Mouse (Mus musculus): ENCODE measurements at regions not wholly inside any gene's neighbourhood (a gene's known extent, or its start where the extent isn't known, plus 50 kb on each side); places are given as distances from the start of the nearest gene placed in this dataset.

DNA sequence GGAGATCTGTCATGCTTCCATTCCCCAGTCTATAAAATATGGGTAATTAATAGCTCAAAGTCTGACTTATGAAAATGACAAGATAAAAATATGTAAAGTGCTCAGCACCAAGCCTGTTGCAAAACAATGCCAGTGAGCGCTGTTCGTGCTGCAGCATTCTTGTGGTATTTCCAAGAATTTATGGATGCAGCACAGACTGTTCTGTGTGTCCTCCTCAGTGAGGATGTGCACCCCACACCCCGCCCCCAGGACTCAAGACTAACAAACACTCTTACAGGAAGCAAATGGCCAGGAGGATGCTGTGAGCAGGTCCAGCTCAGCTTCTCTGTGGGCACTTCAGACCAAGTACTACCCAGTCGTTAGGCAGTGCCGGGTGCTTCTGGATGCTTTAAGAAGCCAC is 121.1 kb downstream of the Tmem17 start:
- no peaks in the 10 kb centered on the region for H3K36me3 ChIP-seq
- H3K4me3 ChIP-seq = no peak overlapping the region
- H3K27ac ChIP-seq (replicated peaks) = no peak overlapping the region
- no peak for ATAC-seq (ENCODE audit: extremely low read depth, insufficient number of reproducible peaks, low FRiP score, low TSS enrichment)
- WGBS = 73% methylated on average over 5 of the region's 5 CpGs
- H3K9me3 ChIP-seq = no peaks in the 10 kb centered on the region
- peaks cover 32% of the 10 kb centered on the region for H3K4me1 ChIP-seq
- H3K27me3 ChIP-seq (replicated peaks) = no peaks in the 10 kb centered on the region
- no peak overlapping the region for H3K4me2 ChIP-seq
- no peak overlapping the region for H3K9ac ChIP-seq

DNA sequence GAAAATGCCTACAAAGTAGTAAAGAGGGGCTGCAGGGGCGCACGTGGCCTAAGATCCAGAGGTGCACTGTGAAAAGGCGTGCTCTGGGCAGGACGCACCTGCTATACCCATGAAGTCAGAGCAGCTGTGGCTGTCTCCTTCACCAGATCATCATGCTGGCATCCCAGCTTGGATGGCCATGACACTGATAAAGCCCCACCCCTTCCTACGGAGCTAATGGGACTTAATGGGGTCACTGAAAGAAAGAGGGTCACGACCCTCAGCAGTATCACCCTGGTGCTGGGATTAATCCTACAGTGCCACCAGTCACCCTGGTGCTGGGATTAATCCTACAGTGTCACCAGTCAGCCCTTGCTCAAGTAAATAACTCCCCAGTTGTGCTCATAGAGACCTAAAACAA is 122.1 kb downstream of the Tmem17 start:
- Histone ChIP-seq H3K27ac (replicated peaks) (no peak overlapping the region), H3K9me3 (no peaks in the 10 kb centered on the region), H3K36me3 (no peaks in the 10 kb centered on the region), H3K4me1 (peaks cover 26% of the 10 kb centered on the region), H3K27me3 (replicated peaks) (no peaks in the 10 kb centered on the region), H3K4me3 (no peak overlapping the region), H3K9ac (no peak overlapping the region), H3K4me2 (no peak overlapping the region)
- WGBS = 66% methylated on average over 6 of the region's 6 CpGs
- ATAC-seq (ENCODE audit: extremely low read depth, insufficient number of reproducible peaks, low FRiP score, low TSS enrichment) = no peak

DNA sequence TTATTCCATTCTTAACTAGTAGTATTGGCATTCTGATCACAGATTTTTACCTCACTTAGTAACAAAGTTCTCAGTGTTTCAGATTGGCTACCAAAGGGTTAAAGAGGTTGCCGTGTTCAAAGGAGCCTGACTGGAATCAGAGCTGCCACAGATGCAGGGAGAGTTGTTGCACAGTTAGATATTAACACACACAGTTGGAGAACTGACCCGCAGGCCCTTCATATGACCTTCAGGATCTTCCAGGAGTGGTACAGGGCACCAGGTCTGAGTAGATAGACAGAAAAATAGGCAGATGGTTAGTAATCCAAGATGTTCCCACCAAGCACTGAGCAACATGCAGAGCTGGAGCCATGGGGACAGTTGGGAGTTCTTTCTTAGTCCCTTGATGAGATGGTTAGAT is 123.1 kb downstream of the Tmem17 start:
- H3K9ac ChIP-seq = no peak overlapping the region
- no peaks in the 10 kb centered on the region for H3K9me3 ChIP-seq
- peaks cover 15% of the 10 kb centered on the region for H3K4me1 ChIP-seq
- ATAC-seq (ENCODE audit: extremely low read depth, insufficient number of reproducible peaks, low FRiP score, low TSS enrichment) = no peak
- H3K27me3 ChIP-seq (replicated peaks) = no peaks in the 10 kb centered on the region
- H3K4me3 ChIP-seq = no peak overlapping the region
- 36% methylated on average over 2 of the region's 2 CpGs for WGBS
- no peak overlapping the region for H3K27ac ChIP-seq (replicated peaks)
- H3K36me3 ChIP-seq = no peaks in the 10 kb centered on the region
- no peak overlapping the region for H3K4me2 ChIP-seq

DNA sequence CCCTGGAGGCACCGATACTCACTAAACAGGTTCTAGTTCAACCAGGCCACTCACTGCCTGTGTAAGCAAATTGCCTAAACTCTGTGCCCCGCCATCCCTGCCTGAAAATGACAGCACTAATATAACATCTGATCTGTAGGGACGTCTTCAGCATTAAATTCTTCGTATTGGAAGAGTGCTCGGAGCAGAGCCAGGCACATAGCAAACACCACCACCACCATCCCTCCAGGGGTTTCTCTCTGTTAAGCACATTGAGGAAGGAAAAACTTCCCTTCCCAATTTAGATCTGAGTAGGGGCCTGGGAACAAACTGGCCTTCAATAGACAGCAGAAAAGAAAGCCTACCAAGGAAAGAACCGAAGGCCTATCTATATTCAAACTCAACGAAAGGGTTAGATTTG is 124.4 kb downstream of the Tmem17 start:
- Histone ChIP-seq H3K4me2 (no peak overlapping the region), H3K36me3 (no peaks in the 10 kb centered on the region), H3K4me1 (peaks cover 11% of the 10 kb centered on the region), H3K4me3 (no peak overlapping the region), H3K9ac (no peak overlapping the region), H3K9me3 (no peaks in the 10 kb centered on the region), H3K27ac (replicated peaks) (no peak overlapping the region), H3K27me3 (replicated peaks) (no peaks in the 10 kb centered on the region)
- 78% methylated on average over 7 of the region's 7 CpGs for WGBS
- ATAC-seq (ENCODE audit: extremely low read depth, insufficient number of reproducible peaks, low FRiP score, low TSS enrichment) = no peak

DNA sequence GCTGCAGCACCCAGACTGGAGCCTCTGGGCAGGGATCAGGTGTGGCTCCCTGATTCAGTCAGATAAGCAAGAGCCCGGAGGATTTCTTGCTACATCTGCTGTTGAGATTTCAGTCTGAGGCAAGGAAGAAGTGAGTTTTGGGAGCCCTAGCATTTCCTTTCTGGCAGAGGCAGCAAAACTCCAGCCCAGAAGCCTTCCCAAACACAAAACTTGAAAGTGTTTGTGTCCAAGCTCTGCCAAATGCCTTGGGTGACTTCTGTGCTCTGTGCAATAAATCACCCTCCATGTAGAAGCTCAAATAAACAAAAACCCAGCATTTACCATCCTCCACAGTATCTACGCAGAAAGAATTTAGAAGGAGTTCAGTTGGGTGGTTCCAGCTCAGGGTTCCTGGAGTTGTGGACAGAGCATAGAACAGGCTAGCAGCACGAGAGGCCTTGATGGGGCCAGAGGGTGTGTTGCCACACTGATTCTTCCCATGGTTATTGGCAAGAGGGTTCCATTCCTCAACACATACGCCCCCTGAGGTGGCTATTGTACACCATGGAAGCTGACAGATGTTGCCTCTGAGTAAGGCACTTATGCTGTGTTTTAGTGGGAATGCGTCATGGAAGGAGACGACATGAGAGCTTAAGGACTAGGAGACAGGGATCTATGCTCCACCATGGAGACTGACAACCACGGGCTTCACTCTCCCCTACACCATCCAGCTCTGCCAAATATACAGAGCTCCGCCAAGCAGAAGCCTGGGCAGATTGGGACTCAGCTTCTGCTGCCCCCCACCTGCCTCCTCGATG is 125.1 kb downstream of the Tmem17 start:
- H3K9me3 ChIP-seq = no peaks in the 10 kb centered on the region
- no peak for ATAC-seq (ENCODE audit: extremely low read depth, insufficient number of reproducible peaks, low FRiP score, low TSS enrichment)

DNA sequence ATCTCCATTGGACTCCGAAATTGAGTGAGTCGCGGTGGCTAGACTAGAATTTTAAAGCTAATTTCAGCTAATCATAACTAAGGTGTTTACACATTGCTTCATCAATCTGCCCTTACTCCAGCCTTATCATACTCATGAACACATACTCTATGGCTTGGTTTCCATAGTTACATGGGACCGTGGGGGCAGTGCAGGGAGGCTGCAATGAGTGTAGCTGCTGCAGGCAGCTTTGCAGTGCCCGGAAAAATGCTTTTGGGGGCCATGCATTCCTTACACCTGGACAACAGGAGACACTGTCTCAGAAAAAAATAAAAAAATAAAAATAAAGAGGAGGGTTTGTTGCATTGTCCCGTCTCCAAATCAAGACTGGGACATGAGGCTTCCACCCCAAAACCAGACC is 126.3 kb downstream of the Tmem17 start:
- H3K9ac ChIP-seq = no peak overlapping the region
- H3K4me2 ChIP-seq = no peak overlapping the region
- no peak for ATAC-seq (ENCODE audit: extremely low read depth, insufficient number of reproducible peaks, low FRiP score, low TSS enrichment)
- H3K27me3 ChIP-seq (replicated peaks) = no peaks in the 10 kb centered on the region
- 74% methylated on average over 6 of the region's 6 CpGs for WGBS
- no peak overlapping the region for H3K27ac ChIP-seq (replicated peaks)
- no peaks in the 10 kb centered on the region for H3K9me3 ChIP-seq
- H3K4me1 ChIP-seq = no peaks in the 10 kb centered on the region; the same call in 1 of the 2 replicates
- H3K4me3 ChIP-seq = no peak overlapping the region
- no peaks in the 10 kb centered on the region for H3K36me3 ChIP-seq

More for the DNA sequence above, 125.1 kb downstream of the Tmem17 start:
- no peak overlapping the region for H3K9ac ChIP-seq
- no peak overlapping the region for H3K4me2 ChIP-seq
- no peaks in the 10 kb centered on the region for H3K36me3 ChIP-seq
- no peak overlapping the region for H3K4me3 ChIP-seq
- H3K4me1 ChIP-seq = peaks cover 7% of the 10 kb centered on the region
- no peak overlapping the region for H3K27ac ChIP-seq (replicated peaks)
- H3K27me3 ChIP-seq (replicated peaks) = no peaks in the 10 kb centered on the region
- 73% methylated on average over 9 of the region's 9 CpGs for WGBS

DNA sequence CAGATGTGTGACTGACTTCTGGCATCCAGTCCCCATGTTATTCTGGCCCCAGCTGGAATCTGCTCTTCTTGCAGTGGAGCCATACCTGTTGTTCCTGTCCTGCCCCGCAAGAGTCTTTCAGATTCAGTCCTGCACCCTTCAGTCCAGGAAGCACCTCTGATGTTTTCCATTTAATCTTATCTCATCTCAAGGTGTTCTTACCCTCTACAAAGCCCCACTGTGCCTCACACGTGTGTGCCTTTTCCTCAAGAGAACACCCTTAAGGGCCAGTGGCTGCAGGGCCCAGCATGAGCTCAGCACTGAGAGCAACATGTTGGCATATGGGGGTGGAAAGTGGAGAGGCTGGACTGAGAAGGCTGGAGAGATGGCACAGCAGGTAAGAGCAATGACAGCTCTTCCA is 126.8 kb downstream of the Tmem17 start:
- Histone ChIP-seq H3K27ac (replicated peaks) (no peak overlapping the region), H3K9me3 (no peaks in the 10 kb centered on the region), H3K27me3 (replicated peaks) (no peaks in the 10 kb centered on the region), H3K9ac (no peak overlapping the region), H3K4me3 (no peak overlapping the region), H3K4me2 (no peak overlapping the region), H3K4me1 (no peaks in the 10 kb centered on the region; the same call in 1 of the 2 replicates), H3K36me3 (no peaks in the 10 kb centered on the region)
- ATAC-seq (ENCODE audit: extremely low read depth, insufficient number of reproducible peaks, low FRiP score, low TSS enrichment) = no peak
- 60% methylated on average over 2 of the region's 2 CpGs for WGBS

DNA sequence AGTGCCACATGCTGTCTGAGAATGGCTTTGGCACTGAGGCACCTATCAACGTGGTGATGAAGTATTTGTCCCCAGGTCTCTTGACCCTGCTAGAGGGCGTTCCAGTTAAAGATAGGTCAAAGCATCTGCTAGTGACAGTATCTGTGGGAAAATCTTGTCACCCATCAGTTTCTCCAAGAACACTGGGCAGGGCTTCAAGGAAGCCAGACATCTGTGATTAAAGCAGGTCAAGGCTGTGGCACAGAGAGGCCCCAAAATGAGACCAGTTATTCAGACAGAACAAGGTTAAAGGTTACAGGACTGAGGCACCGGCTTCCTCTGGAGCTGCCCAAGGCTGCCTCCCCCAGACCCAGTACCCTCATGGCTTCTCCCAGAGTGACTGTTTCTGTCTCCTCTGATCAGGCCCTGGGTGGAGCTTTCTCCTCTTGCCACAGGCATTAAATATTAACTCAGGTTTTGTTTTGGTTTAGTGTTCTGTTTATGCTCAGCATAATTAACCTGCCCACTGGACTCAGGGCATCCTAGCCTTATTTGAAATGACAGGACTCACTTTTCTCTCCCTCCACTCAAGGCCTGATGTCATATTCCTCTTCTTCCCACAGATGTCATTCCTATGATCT is 128.6 kb downstream of the Tmem17 start:
- Histone ChIP-seq H3K4me1 (no peaks in the 10 kb centered on the region), H3K27ac (replicated peaks) (no peak overlapping the region), H3K4me3 (no peak overlapping the region), H3K9ac (no peak overlapping the region), H3K9me3 (no peaks in the 10 kb centered on the region), H3K36me3 (no peaks in the 10 kb centered on the region), H3K27me3 (replicated peaks) (no peaks in the 10 kb centered on the region), H3K4me2 (no peak overlapping the region)
- no peak for ATAC-seq (ENCODE audit: extremely low read depth, insufficient number of reproducible peaks, low FRiP score, low TSS enrichment)
- 26% methylated on average over 3 of the region's 3 CpGs for WGBS

DNA sequence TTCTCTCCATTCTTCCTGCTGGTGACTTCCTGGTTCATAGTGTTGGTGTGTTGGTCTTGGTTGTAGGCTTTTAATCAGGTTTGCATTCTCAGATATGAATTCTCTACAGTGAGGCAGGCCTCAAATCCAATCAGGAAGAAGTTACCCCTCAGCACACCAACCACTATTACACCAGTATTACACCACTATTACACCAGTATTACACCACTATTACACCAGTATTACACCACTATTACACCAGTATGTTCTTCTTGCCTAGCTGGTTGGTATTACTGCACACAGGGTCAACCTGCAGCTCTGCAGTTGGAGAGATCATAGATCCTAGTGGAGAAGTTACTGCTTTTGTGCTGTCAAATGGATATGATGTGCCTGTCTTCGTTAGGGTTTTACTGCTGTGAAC is 129.6 kb downstream of the Tmem17 start:
- H3K4me2 ChIP-seq = no peak overlapping the region
- H3K27me3 ChIP-seq (replicated peaks) = no peaks in the 10 kb centered on the region
- H3K4me3 ChIP-seq = no peak overlapping the region
- no peak overlapping the region for H3K9ac ChIP-seq
- no peak for ATAC-seq (ENCODE audit: extremely low read depth, insufficient number of reproducible peaks, low FRiP score, low TSS enrichment)
- no peaks in the 10 kb centered on the region for H3K36me3 ChIP-seq
- WGBS = 82% methylated on average over 1 of the region's 1 CpGs
- H3K27ac ChIP-seq (replicated peaks) = no peak overlapping the region
- peaks cover 7% of the 10 kb centered on the region for H3K4me1 ChIP-seq
- no peaks in the 10 kb centered on the region for H3K9me3 ChIP-seq

DNA sequence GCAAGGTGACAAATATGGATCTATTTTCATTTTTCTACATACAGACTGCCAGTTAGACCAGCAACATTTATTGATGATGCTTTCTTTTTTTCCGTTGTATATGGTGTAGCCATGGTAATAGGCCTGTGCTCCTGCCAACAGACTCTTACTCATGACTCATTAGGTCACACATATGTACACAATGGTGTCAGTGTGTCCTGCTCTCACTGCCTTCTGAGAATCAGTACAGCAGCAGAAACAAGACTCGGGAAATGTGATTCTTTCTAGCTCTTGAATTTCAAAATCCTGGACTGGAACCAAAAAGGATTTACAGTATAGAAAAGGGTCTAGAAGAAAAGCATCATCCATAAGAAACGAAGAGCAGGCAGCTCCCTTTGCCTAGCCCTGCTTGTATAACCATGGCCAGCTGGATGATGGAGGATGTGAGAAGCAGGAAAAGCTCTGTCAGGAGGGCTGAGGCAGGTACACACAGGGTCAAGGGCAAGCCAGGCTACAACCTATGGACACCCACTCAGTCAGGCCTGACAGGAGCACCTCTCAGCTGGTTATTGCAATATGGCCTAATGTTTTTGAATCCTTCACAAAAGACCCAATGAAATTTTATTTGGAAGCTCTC is 132.2 kb downstream of the Tmem17 start:
- Histone ChIP-seq H3K36me3 (no peaks in the 10 kb centered on the region), H3K27ac (replicated peaks) (no peak overlapping the region), H3K9ac (no peak overlapping the region), H3K4me2 (no peak overlapping the region), H3K4me3 (no peak overlapping the region), H3K9me3 (no peaks in the 10 kb centered on the region), H3K4me1 (peaks cover 7% of the 10 kb centered on the region), H3K27me3 (replicated peaks) (no peaks in the 10 kb centered on the region)
- 54% methylated on average over 3 of the region's 3 CpGs for WGBS
- no peak for ATAC-seq (ENCODE audit: extremely low read depth, insufficient number of reproducible peaks, low FRiP score, low TSS enrichment)

DNA sequence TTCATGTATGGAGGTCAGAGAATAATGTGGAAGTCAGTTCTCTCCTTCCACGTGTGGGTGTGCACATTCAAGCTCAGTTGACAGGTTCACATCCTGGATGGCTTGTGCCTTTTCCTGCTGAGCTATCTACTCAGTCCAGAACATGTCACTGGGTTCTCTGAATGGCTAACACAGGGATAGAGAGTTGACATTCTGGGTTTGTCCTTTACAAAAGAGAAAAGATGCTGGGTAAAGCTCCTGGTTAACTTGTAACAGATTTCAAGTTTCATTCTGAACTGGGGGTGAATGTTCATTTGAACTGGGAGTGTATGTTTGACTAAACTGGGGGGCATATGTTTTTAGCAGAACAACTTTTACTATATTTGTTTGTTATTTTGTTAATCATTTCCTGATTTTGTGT is 133.0 kb downstream of the Tmem17 start:
- no peaks in the 10 kb centered on the region for H3K9me3 ChIP-seq
- peaks cover 7% of the 10 kb centered on the region for H3K4me1 ChIP-seq
- H3K4me2 ChIP-seq = no peak overlapping the region
- 47% methylated on average over 1 of the region's 1 CpGs for WGBS
- ATAC-seq (ENCODE audit: extremely low read depth, insufficient number of reproducible peaks, low FRiP score, low TSS enrichment) = no peak
- no peaks in the 10 kb centered on the region for H3K36me3 ChIP-seq
- H3K27ac ChIP-seq (replicated peaks) = no peak overlapping the region
- no peak overlapping the region for H3K4me3 ChIP-seq
- H3K27me3 ChIP-seq (replicated peaks) = no peaks in the 10 kb centered on the region
- no peak overlapping the region for H3K9ac ChIP-seq

Data from heart, embryonic 13.5 days (tissue).